Mouse (Mus musculus): ENCODE results near the gene Mrgprx2. TPM values are rescaled to one million over a fixed set of nuclear protein-coding genes. Genes with fewer than 3 reads are reported as not detected.
"Not testable (repeated sequence)": the region's sequence is repeated elsewhere in the genome, so short reads cannot be mapped to it uniquely, and the experiment has no call there.

The Mrgprx2 gene
- total and polyA plus RNA-seq, 3 experiments = not detected

GRCm38 (mm10) chr7:48436581-48436980 is 62.5 kb downstream of the Mrgprx2 start:
- no peak for TF ChIP-seq POLR2AphosphoS2 (IDR thresholded peaks at IDR 0.05; ENCODE audit: low read depth, low read length)
- TF ChIP-seq IRF4 (IDR thresholded peaks at IDR 0.05; ENCODE audit: low read depth, low read length) = no peak
- TF ChIP-seq RCOR1 (conservative IDR thresholded peaks at IDR 0.05; ENCODE audit: low read depth, low read length) = no peak
- TF ChIP-seq ELF1 (IDR thresholded peaks at IDR 0.05; ENCODE audit: low read depth, low read length) = no peak
- TF ChIP-seq JUN (IDR thresholded peaks at IDR 0.05; ENCODE audit: insufficient read depth, low read depth, low read length) = no peak
- TF ChIP-seq MAZ (IDR thresholded peaks at IDR 0.05; ENCODE audit: low read depth, low read length) = no peak
- TF ChIP-seq CTCF (conservative IDR thresholded peaks at IDR 0.05 in 1 of 2, IDR thresholded peaks at IDR 0.05 in 1 of 2; ENCODE audit: low read depth in 2 of 2, low read length in 2 of 2) = no peak
- TF ChIP-seq NRF1 (IDR thresholded peaks at IDR 0.05; ENCODE audit: low read depth, low read length) = no peak
- no peak for TF ChIP-seq JUND (conservative IDR thresholded peaks at IDR 0.05; ENCODE audit: low read depth, low read length)
- TF ChIP-seq TCF12 (IDR thresholded peaks at IDR 0.05; ENCODE audit: low read depth, low read length) = no peak
- no peak for TF ChIP-seq MAFK (IDR thresholded peaks at IDR 0.05; ENCODE audit: insufficient replicate concordance, low read length)
- TF ChIP-seq NELFE (IDR thresholded peaks at IDR 0.05; ENCODE audit: low read depth, low read length) = no peak
- TF ChIP-seq USF1 (IDR thresholded peaks at IDR 0.05; ENCODE audit: low read depth, low read length) = no peak
- TF ChIP-seq KAT2A (IDR thresholded peaks at IDR 0.05; ENCODE audit: insufficient replicate concordance, low read length) = no peak
- TF ChIP-seq ZNF384 (IDR thresholded peaks at IDR 0.05; ENCODE audit: low read depth, low read length) = no peak
- no peak for DNase-seq (ENCODE audit: extremely low read depth)
- no peaks in the 10 kb centered on the region for H3K36me3 ChIP-seq (replicated peaks in 1 of 2; ENCODE audit: control insufficient read depth in 1 of 2, insufficient read depth in 1 of 2, low read length in 1 of 2)
- H3K79me2 ChIP-seq (replicated peaks; ENCODE audit: control insufficient read depth, extremely low read depth, insufficient read depth, poor library complexity, severe bottlenecking) = no peaks in the 10 kb centered on the region
- H3K4me1 ChIP-seq (ENCODE audit: control insufficient read depth in 1 of 2, insufficient read depth in 2 of 2) = no peaks in the 10 kb centered on the region
- dilution Hi-C loops (cut with MboI; ENCODE audit: extremely low pct_ligation_motif_present, extremely low pct_unique_long_range_greater_than_20kb, low sequenced_read_pairs) (no loop called here), in situ Hi-C loops (cut with MboI; ENCODE audit: low pct_ligation_motif_present, low pct_unique_long_range_greater_than_20kb, low sequenced_read_pairs) (no loop called here)
- no peaks in the 10 kb centered on the region for H3K9me3 ChIP-seq (replicated peaks; ENCODE audit: low read length)
- no peak overlapping the region for H3K4me2 ChIP-seq (ENCODE audit: insufficient read depth, low read depth, poor library complexity, severe bottlenecking)
- H3K4me3 ChIP-seq (replicated peaks in 1 of 3; ENCODE audit: low read depth in 2 of 3, low read length in 2 of 3, poor library complexity in 1 of 3) = no peak overlapping the region
- H3K9ac ChIP-seq (ENCODE audit: insufficient read depth, low read depth) = no peak overlapping the region
- no peaks in the 10 kb centered on the region for H3K27me3 ChIP-seq (replicated peaks)
- no peak overlapping the region for H3K27ac ChIP-seq (ENCODE audit: insufficient read depth, low read depth)

DNA sequence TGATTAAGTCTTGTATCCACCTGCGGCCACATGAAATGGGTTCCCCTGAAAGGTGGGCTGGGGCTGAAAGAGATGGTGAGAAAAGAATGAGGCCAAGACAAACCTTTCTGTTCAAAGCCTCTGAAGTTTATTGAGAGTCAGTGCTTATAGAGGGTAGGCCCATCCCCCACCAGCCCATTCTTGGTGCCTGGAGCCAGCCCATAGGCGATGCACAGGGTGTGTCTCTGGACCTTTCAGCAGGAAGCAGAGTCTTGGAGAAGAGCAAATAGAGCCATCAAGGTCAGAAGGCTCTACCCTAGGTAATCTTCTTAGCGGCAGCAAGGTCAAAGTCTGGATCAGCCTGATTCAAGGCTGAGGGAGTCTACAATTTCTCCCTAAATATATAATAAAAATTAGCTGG is 63.2 kb downstream of the Mrgprx2 start:
- H3K9me3 ChIP-seq (replicated peaks; ENCODE audit: low read length); H3K4me1 ChIP-seq (ENCODE audit: control insufficient read depth in 1 of 2, insufficient read depth in 2 of 2); H3K27me3 ChIP-seq (replicated peaks); H3K9ac ChIP-seq (ENCODE audit: insufficient read depth, low read depth); H3K27ac ChIP-seq (ENCODE audit: insufficient read depth, low read depth); H3K4me3 ChIP-seq (replicated peaks in 1 of 3; ENCODE audit: low read depth in 2 of 3, low read length in 2 of 3, poor library complexity in 1 of 3); H3K36me3 ChIP-seq (replicated peaks in 1 of 2; ENCODE audit: control insufficient read depth in 1 of 2, insufficient read depth in 1 of 2, low read length in 1 of 2); dilution Hi-C loops (cut with MboI; ENCODE audit: extremely low pct_ligation_motif_present, extremely low pct_unique_long_range_greater_than_20kb, low sequenced_read_pairs); DNase-seq (ENCODE audit: extremely low read depth); H3K79me2 ChIP-seq (replicated peaks; ENCODE audit: control insufficient read depth, extremely low read depth, insufficient read depth, poor library complexity, severe bottlenecking); in situ Hi-C loops (cut with MboI; ENCODE audit: low pct_ligation_motif_present, low pct_unique_long_range_greater_than_20kb, low sequenced_read_pairs); H3K4me2 ChIP-seq (ENCODE audit: insufficient read depth, low read depth, poor library complexity, severe bottlenecking): not testable (repeated sequence)

Other genes with a start within 250 kb of the Mrgprx2 start
- not detected in 2 replicates for gene Mrgprb8, start 110.8 kb downstream of the Mrgprx2 start, total RNA-seq (2012; rRNA removed)
- not detected in 2 replicates for gene Mrgprb8, start 110.8 kb downstream of the Mrgprx2 start, total RNA-seq (2014; rRNA removed)
- gene Mrgprb8, start 110.8 kb downstream of the Mrgprx2 start, polyA plus RNA-seq (2012; ENCODE audit: insufficient read length, low read depth) = not detected in 2 replicates
- gene Mrgprb1, start 43.0 kb downstream of the Mrgprx2 start, total RNA-seq (2012; rRNA removed) = not detected in 2 replicates
- gene Mrgprb1, start 43.0 kb downstream of the Mrgprx2 start, total RNA-seq (2014; rRNA removed) = not detected in 2 replicates
- not detected in 2 replicates for gene Mrgprb1, start 43.0 kb downstream of the Mrgprx2 start, polyA plus RNA-seq (2012; ENCODE audit: insufficient read length, low read depth)
- gene Mrgprb2, start 58.8 kb upstream of the Mrgprx2 start, total RNA-seq (2012; rRNA removed) = not detected in 2 replicates
- not detected in 2 replicates for gene Mrgprb2, start 58.8 kb upstream of the Mrgprx2 start, total RNA-seq (2014; rRNA removed)
- not detected in 2 replicates for gene Mrgprb2, start 58.8 kb upstream of the Mrgprx2 start, polyA plus RNA-seq (2012; ENCODE audit: insufficient read length, low read depth)
- gene Mrgprb3, start 144.5 kb upstream of the Mrgprx2 start, total RNA-seq (2012; rRNA removed) = not detected in 2 replicates
- not detected in 2 replicates for gene Mrgprb3, start 144.5 kb upstream of the Mrgprx2 start, total RNA-seq (2014; rRNA removed)
- gene Mrgprb3, start 144.5 kb upstream of the Mrgprx2 start, polyA plus RNA-seq (2012; ENCODE audit: insufficient read length, low read depth) = not detected in 2 replicates